Mouse (Mus musculus) kidney, adult 10 weeks (tissue): ENCODE measurements around the gene Fau. TPM values are rescaled to one million over a fixed set of nuclear protein-coding genes. Genes with fewer than 3 reads are reported as not detected.

ENCODE experiments used
- polyA plus RNA-seq: library from polyadenylated mRNA; stranded (reverse); fragments of 350-450 nt; fragmentation: Illumina TruSeq; extraction: RNeasy Lipid Tissue Mini Kit (QIAGEN cat#74804); gene quantifications from one replicate; pipeline ENCODE4 v1.2.3, GENCODE M21; 2014; ENCODE audit warnings: low read depth, low replicate concordance

Gene Fau
- 5.1 TPM for polyA plus RNA-seq

DNA sequence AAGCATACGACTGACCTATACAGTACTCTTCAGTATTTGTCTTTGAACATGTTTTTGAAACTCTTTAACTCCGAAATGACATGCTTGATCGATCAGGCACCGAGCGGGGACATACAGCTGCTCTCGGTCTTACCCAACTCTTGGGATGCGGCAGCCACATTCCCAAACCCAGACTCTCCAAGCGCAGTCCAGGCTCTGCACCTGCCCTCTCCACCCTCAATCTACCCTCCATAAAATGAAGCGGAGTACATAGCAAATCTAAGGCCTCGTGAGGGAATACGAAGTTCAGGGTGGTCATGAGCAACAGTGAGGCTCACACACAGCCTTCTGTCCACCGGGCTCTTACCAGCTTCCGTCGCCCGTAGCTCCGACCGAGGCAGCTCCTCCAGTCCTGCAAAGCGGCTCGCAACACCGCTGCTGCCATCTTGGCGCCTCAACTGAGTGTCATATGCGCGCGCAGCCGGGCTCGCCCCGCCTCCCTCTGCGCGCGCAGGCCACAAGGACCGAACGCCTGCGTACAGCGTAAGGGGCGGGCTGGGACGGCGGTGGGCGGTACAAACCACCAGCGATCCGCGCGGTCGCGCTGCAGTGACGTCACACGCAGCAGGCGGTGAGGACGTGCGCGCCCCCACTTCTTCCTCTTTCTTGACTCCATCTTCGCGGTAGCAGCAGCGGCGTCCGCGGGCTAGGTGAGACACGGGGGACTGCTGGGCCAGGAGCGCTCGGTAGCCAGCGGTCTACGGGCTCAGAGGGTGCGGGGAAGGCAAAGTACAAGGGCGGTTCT is at the start of gene Fau, which contains the start of gene Mrpl49:
Fau (plus strand) TSS at position 532 of the 784 bp plus-strand sequence.
Mrpl49 (minus strand) TSS at position 473 of the 784 bp plus-strand sequence.

DNA sequence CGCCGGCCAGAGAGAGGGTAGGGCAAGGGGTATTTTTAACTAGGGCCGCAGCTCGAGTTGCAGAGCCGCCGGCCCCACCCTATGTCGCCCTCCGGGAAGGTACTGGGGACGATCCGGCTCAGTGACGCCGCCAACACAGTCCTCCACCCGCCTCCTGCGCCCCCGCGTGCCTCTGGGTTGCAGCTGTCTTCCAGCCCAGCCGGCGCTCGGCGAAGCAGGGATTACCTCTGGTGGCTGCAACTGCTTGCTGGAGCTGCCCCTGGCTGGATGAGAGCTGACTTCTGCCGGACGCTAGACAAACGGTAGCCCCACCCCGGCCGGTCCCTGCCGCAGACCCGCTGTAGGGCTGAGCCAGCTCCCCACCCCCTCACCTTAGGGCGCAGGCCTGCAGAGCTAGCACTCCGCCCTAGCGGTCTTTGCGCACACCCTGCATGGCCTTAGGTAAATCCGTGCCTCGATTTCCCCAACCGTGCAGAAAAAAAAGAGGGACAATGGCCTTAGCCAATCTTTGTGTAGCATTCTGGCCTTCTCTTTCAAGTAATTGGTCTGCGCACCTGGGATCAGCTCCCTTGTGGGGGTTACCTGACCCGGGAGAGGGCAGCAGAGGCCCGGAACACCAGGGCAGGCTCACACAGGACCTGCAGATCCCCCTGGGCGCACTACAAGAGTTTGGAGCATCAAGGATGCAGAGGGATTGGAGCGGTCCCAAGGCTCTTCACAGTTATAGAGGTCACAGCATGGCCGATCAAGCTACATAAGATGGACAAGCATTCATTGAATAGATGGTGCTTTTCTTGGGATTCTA is 41.9 kb upstream of the Fau start, which contains the start of gene Capn1:
Capn1 (minus strand) TSS at position 387 of the 805 bp plus-strand sequence.

DNA sequence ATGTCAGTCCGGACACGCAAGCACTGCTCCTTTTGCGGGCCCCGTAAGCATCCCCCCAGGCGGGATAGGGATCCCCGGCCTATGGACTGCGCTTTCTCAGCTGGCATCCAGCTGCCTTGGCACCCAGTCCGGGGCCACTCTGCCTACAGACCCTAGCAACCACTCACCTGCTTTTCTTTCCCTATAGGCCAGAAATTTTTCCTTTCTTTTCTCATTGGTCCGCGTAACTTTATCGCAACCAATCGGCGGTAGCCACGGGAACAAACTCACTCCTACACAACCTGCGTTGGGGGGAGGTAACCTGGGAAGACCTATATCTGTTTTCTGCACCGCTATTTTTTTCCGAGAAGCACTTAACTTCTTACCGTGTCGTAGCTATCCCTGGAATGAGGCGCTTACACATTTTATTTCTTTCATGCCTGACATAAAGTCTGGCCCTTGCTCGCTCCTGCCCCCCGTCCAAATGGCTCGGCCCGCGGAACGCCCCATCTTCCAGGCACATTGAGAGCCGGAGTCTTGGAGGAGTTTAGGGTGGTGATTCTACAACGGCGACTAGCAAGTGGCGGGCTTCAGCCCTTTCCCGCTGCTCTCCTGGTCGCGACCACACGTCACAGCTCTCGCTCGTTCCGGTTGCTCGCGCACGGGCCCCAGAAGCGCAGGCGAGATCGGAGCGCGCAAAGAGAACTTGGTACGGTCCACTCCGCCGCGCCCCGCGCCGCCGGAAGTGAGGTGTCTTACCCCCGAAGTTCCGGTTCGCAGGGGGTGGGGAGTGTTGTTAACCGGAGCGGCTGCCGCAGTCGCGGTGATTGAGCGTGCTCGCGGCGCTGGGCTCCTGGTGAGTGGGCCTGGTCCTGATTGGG is 11.1 kb upstream of the Fau start, which contains the start of gene Syvn1:
Syvn1 (plus strand) TSS at position 283 of the 860 bp plus-strand sequence.

DNA sequence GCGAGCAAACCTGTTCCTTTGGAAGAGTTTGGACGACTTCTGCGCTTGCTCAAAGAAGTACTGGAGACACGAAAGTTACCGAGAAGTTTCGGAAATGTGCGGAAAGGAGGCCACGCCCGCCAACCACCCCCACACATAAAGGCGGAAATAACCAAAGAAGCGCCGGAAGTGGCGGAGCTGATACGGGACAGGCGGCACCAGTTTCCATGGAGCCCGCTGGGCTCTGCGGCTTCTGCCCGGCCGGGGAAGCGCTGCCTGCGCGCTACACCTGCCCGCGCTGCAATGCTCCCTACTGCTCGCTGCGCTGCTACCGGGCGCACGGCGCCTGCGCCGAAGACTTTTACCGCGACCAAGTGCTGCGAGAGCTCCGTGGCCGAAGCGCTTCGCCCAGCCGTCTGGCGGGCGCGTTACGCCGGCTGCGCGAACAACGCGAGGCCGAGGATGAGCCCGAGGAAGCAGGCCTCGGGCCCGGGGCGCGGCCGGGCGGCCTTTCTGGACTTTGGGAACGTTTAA is 3.4 kb downstream of the Fau start, which contains the start of gene Znhit2:
Znhit2 (plus strand) TSS at position 172 of the 513 bp plus-strand sequence.

DNA sequence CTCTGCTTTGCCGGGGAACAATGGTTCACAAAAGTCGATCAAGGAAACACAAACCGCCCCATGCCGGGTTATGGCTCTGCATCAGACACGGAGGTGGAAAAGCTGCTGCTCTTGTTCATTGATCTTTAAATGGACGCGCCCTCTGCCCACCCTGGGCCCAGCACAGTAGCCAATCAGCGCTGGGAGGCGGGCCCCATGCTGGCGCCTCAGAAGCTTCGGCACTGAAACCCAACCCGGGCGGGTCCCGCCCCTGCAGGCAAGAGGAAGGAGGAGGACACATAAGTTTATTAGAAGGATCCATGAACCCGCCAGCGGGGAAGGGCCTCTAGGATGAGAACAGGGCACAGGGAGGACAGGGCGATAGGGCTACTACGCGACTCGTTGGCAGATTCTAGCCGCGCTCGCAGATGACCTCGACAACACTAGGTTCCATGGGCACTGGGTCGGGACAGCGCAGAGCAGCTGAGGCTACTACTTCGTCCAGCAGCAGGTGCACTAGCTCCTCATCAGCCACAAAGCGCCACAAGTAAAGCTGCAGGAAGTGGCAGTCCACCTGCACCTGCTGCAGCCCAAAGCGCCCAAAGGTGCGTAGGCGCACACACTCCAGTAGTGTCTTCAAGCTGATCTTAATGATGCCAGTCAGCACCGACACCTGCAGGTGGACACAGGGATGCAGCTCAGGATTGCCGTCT is 10.2 kb downstream of the Fau start, which contains the start of gene Tm7sf2:
Tm7sf2 (minus strand) TSS at position 650 of the 692 bp plus-strand sequence.

DNA sequence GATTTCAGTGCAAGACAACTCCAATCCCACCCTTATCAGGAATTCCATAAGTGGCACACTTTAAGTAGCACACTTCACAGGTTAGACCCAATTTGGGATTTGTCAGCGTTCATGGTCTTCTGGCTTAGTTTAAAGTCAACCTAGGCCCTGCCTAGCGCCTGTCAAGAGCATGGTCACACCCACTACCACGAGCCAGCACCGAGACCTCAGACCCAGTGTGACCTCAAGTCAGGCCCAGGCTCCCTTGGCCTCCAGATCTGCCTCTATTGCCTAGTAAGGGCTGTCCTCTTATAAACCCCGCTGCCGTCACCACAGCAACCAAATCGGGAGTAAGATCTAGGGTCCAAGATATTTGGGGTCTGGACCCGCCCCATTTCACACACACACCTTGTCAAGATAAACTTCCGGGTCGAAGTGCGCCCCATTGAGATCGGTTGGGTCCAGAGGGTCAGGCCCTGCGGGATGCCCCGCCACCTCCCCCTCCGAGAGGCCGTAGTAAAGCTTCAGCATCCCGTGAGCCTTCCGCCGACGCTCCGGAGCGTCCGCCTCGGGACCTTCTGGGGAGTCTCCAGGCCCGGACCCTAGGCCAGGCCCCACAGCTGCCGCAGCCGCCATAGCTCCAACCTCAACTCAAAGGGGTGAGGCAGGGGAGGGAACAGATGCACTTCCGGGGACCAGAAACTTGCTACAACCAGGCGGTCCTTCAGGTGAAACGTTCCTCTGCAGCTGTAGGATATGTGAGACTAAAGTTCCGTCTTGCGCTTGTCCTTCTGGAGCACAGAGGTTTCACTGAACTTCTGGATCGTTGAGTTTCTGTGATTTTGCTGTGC is 19.1 kb downstream of the Fau start, which contains the start of gene Vps51:
Vps51 (minus strand) TSS at position 668 of the 830 bp plus-strand sequence.

DNA sequence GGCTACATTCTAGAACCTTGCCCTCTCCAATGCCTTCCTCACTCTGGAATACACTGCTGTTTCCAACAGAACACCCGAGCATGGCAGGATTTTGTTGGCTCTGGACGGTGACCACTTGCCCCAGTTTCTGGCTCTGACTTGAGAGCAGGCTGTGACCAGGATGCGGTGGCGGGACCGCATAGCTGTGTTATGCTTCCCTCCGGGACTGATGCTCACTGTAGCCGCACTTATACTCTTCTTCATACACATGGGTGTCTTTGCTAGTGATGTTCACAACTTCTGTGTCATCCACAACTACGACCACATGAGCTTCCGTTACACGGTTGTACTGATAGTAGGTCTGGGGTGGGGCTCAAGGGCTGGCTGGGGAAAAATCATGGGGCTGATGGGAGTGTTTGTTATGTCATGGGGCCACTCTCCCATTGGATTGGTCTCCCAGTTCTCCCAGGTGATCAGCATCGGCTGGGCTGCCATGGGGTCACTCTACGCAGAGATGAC is 22.4 kb downstream of the Fau start, which contains the start of gene Tmem262:
Tmem262 (plus strand) TSS at position 51 of the 498 bp plus-strand sequence.

DNA sequence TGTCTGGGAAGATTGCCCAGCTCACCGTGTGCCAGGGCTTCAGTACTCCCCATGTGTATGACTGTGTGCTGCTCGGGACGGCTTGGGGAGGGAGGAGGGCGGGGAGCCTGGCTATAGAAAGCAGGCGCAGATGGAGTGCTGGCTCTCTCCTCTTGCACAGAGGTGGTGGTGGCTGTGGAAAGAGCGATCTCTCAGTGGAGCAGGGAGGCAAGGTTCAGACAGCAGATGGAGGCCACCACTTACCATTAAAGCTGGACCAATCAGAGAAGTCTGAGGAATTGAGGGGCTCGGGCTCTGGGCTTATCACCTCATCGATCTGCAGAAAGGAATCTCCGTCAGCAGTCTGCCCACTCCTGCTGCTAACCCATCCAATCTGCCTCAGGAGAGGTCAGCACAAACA is 24.5 kb downstream of the Fau start, which contains the start of gene Gm28374:
Gm28374 (minus strand) TSS at position 101 of the 400 bp plus-strand sequence.

DNA sequence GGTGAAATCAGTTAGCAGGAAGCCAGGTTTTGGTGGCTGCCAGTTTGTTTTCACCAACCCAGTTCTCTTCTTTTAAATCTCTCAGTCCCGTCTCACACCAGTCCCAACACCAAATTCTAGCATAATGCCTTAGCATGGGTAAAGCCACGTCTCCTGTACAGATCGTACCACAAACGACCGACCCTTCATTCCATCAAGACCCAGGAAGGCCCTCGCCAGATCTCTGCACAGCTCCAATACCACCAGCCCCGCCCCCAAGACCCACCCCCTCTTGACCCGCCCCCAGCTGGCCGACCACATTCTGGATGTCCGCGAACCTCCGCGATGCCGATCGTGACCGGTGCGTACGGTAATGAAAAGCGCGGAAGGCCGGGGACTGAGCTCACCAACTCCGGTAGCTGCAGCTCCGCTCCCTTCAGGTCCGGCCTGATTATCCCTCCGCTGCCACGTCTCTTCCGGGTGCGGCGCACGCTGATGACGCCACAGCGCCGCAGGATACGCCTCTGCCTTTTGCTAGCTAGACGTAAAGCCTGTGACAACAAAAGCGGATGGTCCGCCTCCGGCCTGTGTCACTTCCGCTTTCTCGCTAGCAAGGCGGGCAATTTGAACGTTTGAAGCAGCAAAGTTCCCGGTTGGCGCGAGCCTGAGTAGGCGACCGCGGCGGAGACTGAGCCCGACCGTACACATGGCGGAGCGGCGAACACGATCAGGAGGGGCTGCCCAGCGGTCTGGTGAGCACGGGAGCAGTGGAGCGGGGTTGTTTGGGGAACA is 27.0 kb downstream of the Fau start, which contains the start of the genes Zfpl1 and Cdca5:
Zfpl1 (minus strand) TSS at position 479 of the 771 bp plus-strand sequence.
Cdca5 (plus strand) TSS at position 506 of the 771 bp plus-strand sequence.

DNA sequence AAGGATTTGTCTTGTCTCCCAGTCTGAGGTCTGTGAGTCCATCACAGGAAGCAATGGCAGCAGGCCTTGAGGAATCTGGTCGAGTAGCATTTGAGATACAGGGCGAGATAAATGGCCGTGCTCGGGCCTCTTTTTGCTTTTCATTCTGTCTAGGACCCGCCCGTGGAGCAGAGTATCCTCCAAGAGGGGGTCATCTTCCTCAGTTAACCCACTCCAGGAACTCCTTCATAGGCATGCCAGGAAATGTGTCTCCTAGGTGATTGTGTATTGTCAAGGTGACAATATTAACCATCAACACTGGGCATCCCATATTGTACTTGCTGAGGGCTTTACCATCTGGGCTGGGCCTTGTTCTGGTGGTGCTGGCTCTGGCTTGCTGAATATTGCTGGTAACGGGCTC is 36.5 kb downstream of the Fau start, which contains the start of gene AC131692.1:
AC131692.1 (plus strand) TSS at position 301 of the 400 bp plus-strand sequence.

DNA sequence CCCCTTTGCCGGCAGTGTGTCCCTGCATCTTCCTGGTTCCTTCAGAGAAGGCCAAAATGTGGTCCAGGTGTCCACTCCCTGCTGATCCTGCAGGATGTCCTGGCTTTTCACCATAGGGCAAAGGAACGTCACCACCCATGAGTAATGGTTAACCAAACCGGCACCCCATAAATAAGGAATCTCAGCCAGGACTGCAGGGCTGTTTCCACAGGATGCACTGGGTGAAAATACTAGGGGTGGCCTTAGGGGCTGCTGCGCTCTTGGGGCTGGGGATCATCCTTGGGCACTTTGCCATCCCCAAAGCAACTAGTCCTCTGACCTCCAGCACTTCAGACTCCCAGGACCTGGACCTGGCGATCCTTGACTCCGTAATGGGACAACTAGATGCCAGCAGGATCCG is 47.9 kb downstream of the Fau start, which contains the start of gene Naaladl1:
Naaladl1 (plus strand) TSS at position 197 of the 400 bp plus-strand sequence.

Other genes starting within 250 kb of the Fau start
- 2.8 TPM for gene Frmd8, start 182.6 kb upstream of the Fau start, polyA plus RNA-seq
- gene Slc25a45, start 180.0 kb upstream of the Fau start, polyA plus RNA-seq = 4.5 TPM
- gene Tigd3, start 163.7 kb upstream of the Fau start, polyA plus RNA-seq = 0.20 TPM
- gene Dpf2, start 144.8 kb upstream of the Fau start, polyA plus RNA-seq = 5.4 TPM
- 1.9 TPM for gene Cdc42ep2, start 133.0 kb upstream of the Fau start, polyA plus RNA-seq
- 2.4 TPM for gene Pola2, start 93.6 kb upstream of the Fau start, polyA plus RNA-seq
- not detected for gene Slc22a20, start 71.7 kb upstream of the Fau start, polyA plus RNA-seq
- 1.3 TPM for gene Capn1, start 41.9 kb upstream of the Fau start, polyA plus RNA-seq
- 0.77 TPM for gene Syvn1, start 11.3 kb upstream of the Fau start, polyA plus RNA-seq
- 41.8 TPM for gene Mrpl49, start 59 bp upstream of the Fau start, polyA plus RNA-seq
- not detected for gene Znhit2, start 3.3 kb downstream of the Fau start, polyA plus RNA-seq
- gene Tm7sf2, start 10.5 kb downstream of the Fau start, polyA plus RNA-seq = 0.93 TPM
- gene Vps51, start 19.4 kb downstream of the Fau start, polyA plus RNA-seq = 8.9 TPM
- gene Tmem262, start 22.2 kb downstream of the Fau start, polyA plus RNA-seq = not detected
- not detected for gene Gm28374, start 24.4 kb downstream of the Fau start, polyA plus RNA-seq
- gene Zfpl1, start 27.1 kb downstream of the Fau start, polyA plus RNA-seq = not detected
- gene Cdca5, start 27.1 kb downstream of the Fau start, polyA plus RNA-seq = 0.24 TPM
- gene AC131692.1, start 36.6 kb downstream of the Fau start, polyA plus RNA-seq = not detected
- gene Naaladl1, start 47.9 kb downstream of the Fau start, polyA plus RNA-seq = not detected
- not detected for gene Sac3d1, start 60.8 kb downstream of the Fau start, polyA plus RNA-seq
- gene Snx15, start 70.5 kb downstream of the Fau start, polyA plus RNA-seq = 3.0 TPM
- not detected for gene Batf2, start 83.1 kb downstream of the Fau start, polyA plus RNA-seq
- gene Arl2, start 83.7 kb downstream of the Fau start, polyA plus RNA-seq = 0.49 TPM
- not detected for gene Majin, start 126.5 kb downstream of the Fau start, polyA plus RNA-seq
- gene Gpha2, start 168.5 kb downstream of the Fau start, polyA plus RNA-seq = not detected
- gene Ppp2r5b, start 178.0 kb downstream of the Fau start, polyA plus RNA-seq = 0.57 TPM
- not detected for gene Atg2a, start 183.8 kb downstream of the Fau start, polyA plus RNA-seq
- gene Ehd1, start 218.9 kb downstream of the Fau start, polyA plus RNA-seq = 15.1 TPM
- 3.2 TPM for gene Cdc42bpg, start 248.6 kb downstream of the Fau start, polyA plus RNA-seq